Mouse (Mus musculus): ENCODE measurements around the gene Scn3a.

DNA sequence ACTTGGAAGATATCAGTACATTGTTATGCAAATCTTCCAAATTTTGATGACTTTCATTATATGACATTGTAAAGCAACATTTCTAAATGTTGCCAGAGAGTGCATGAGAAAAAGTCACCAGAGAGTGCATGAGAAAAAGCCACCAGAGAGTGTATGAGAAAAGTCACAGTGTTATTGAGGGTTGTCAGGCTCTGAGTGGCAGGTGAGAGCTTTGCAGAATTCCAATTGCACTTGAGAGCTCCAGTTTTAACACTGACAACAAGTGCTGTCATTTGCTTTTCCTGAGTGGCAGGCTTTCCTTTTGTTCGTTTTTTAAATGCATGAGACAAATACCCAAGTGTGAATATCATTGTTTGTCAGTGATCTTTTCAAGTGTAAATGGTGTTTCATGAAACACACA is 25.6 kb downstream of the Scn3a start:
- TF ChIP-seq CTCF (IDR thresholded peaks at IDR 0.05; ENCODE audit: control insufficient read depth, insufficient read depth, insufficient read length) (no peak), USF1 (IDR thresholded peaks at IDR 0.05; ENCODE audit: low read depth) (no peak), MAX (IDR thresholded peaks at IDR 0.05) (no peak), FOSL1 (IDR thresholded peaks at IDR 0.05; ENCODE audit: insufficient read depth, low read length, poor library complexity, severe bottlenecking) (no peak), MYOG (IDR thresholded peaks at IDR 0.05; ENCODE audit: control insufficient read depth, extremely low read depth, insufficient read length) (no peak), CEBPB (IDR thresholded peaks at IDR 0.05; ENCODE audit: low read depth) (no peak)

Measured in C2C12 (cell line).